Mouse (Mus musculus) adrenal gland, postnatal 25 days (tissue): ENCODE measurements around the gene Gm4187. TPM values are rescaled to one million over a fixed set of nuclear protein-coding genes. Genes with fewer than 3 reads are reported as not detected.
"Not testable (repeated sequence)": the region's sequence is repeated elsewhere in the genome, so short reads cannot be mapped to it uniquely, and the experiment has no call there.

ENCODE experiments used
- DNase-seq: peaks from one replicate; pipeline ENCODE4 v3.0.0; 2021; ENCODE audit warnings: mixed read lengths
- long read RNA-seq: library from polyadenylated mRNA; stranded (forward); transcript quantifications from one replicate; pipeline ENCODE4 v2.0.0, GENCODE M21; 2021
- total RNA-seq: library from RNA; stranded (reverse); gene quantifications from 2 replicates; pipeline ENCODE4 v1.2.3, GENCODE M21; 2021

Gene Gm4187
- not detected in 2 replicates for total RNA-seq
- long read RNA-seq = 0 reads

DNA sequence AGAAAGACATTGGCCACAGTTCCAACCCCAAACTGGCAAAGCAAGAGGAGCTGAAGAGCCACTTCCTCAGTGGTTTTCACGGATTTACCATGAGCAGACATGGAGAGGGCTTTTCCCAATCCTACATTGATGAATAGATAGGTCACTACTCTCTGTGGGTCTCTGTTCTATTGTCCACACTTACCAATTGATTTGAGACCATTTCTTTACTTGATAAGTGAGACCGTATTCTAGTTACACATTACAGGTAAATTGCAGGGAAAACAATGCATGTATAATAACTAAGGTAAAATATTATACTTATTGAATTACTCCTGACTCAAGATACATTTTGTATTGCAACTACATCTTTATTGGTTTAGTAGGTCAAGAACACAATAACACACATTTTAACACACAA lies at the start of gene Gm4187:
Gm4187 (minus strand) TSS at position 101 of the 400 bp plus-strand sequence.
- not testable (repeated sequence) for DNase-seq

DNA sequence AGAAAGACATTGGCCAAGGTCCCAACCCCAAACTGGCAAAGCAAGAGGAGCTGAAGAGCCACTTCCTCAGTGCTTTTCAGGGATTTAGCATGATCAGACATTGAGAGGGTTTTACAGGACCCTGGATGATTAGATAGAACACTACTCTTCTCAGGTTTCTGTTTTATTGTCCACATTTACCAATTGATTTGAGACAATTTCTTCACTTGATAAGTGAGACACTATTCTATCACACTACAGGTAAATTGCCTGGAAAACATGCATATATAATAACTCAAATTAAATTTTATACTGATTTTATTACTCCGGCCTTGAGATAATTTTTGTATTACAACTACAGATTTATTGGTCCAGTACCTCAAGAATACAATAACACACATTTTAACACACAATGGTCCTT lies 41.4 kb upstream of the Gm4187 start, which contains the start of gene Gm8660:
Gm8660 (minus strand) TSS at position 101 of the 400 bp plus-strand sequence.
- not testable (repeated sequence) for DNase-seq

Other genes starting within 250 kb of the Gm4187 start
- gene Gm16451, start 211.5 kb downstream of the Gm4187 start, total RNA-seq = not detected in 2 replicates
- gene Gm10666, start 195.0 kb downstream of the Gm4187 start, total RNA-seq = not detected in 2 replicates
- not detected in 2 replicates for gene Vmn1r142, start 165.7 kb downstream of the Gm4187 start, total RNA-seq
- not detected in 2 replicates for gene Vmn1r143, start 140.3 kb downstream of the Gm4187 start, total RNA-seq
- not detected in 2 replicates for gene Gm8653, start 128.5 kb downstream of the Gm4187 start, total RNA-seq
- gene Gm8453, start 100.2 kb downstream of the Gm4187 start, total RNA-seq = not detected in 2 replicates
- not detected in 2 replicates for gene Gm8660, start 41.3 kb upstream of the Gm4187 start, total RNA-seq
- not detected in 2 replicates for gene Vmn1r148, start 83.9 kb upstream of the Gm4187 start, total RNA-seq
- gene Vmn1r149, start 108.5 kb upstream of the Gm4187 start, total RNA-seq = not detected in 2 replicates
- gene Gm10665, start 134.4 kb upstream of the Gm4187 start, total RNA-seq = not detected in 2 replicates
- not detected in 2 replicates for gene Vmn1r151, start 170.0 kb upstream of the Gm4187 start, total RNA-seq
- not detected in 2 replicates for gene Vmn1r152, start 193.2 kb upstream of the Gm4187 start, total RNA-seq
- gene Gm8677, start 205.2 kb upstream of the Gm4187 start, total RNA-seq = not detected in 2 replicates
- not detected in 2 replicates for gene Gm4201, start 235.6 kb upstream of the Gm4187 start, total RNA-seq